Mouse (Mus musculus) lung, embryonic 16.5 days (tissue): Measurements from ENCODE around the gene Hist1h2af. TPM values are rescaled to one million over a fixed set of nuclear protein-coding genes. Genes with fewer than 3 reads are reported as not detected.
"Not testable (repeated sequence)": the region's sequence is repeated elsewhere in the genome, so short reads cannot be mapped to it uniquely, and the experiment has no call there.

Experiments used
- ATAC-seq: fragments of 200-750 bp; cut with Nextera tagmentation; 2 replicates; pipeline ENCODE4 v1.8.0; 2017; ENCODE audit warnings: low read depth, mild to moderate bottlenecking, moderate library complexity
- H3K27ac ChIP-seq: fragments of 300-500 bp; sonication (generic); 2 replicates; pipeline ENCODE4 v1.5.1; 2014; ENCODE audit warnings: mild to moderate bottlenecking, control low read depth, low read length
- H3K27me3 ChIP-seq: fragments of 300-500 bp; sonication (generic); 2 replicates; pipeline ENCODE4 v1.6.1; 2014; ENCODE audit warnings: low read depth, low read length, mixed read lengths; ENCODE audit not compliant: control insufficient read depth, insufficient read depth
- H3K36me3 ChIP-seq: fragments of 300-500 bp; sonication (generic); 2 replicates; pipeline ENCODE4 v1.6.1; 2014; ENCODE audit warnings: low read length; ENCODE audit not compliant: control insufficient read depth, insufficient read depth
- H3K4me1 ChIP-seq: fragments of 300-500 bp; sonication (generic); replicated peaks from 2 replicates; pipeline ENCODE4 v1.6.1; 2014; ENCODE audit warnings: low read length, mixed read lengths; ENCODE audit not compliant: control insufficient read depth, insufficient read depth
- H3K4me2 ChIP-seq: fragments of 300-500 bp; sonication (generic); 2 replicates; pipeline ENCODE4 v1.6.1; 2014; ENCODE audit warnings: low read depth, low read length, control low read depth
- H3K4me3 ChIP-seq: fragments of 300-500 bp; sonication (generic); 2 replicates; pipeline ENCODE4 v1.5.1; 2014; ENCODE audit warnings: mild to moderate bottlenecking, low read length, control low read depth
- H3K9ac ChIP-seq: fragments of 300-500 bp; sonication (generic); 2 replicates; pipeline ENCODE4 v1.6.1; 2014; ENCODE audit warnings: low read length, control low read depth
- H3K9me3 ChIP-seq: fragments of 300-500 bp; sonication (generic); 2 replicates; pipeline ENCODE4 v1.6.1; 2016; ENCODE audit warnings: low read length; ENCODE audit not compliant: control insufficient read depth
- WGBS: fragments of 180-500 bp; shearing (Covaris S2); extraction: QIAGEN DNeasy Blood & Tissue Kit; methylation state at CpG from one replicate; pipeline ENCODE4 v1.1.7; 2014; 5-methylcytosine and 5-hydroxymethylcytosine counted together
- polyA plus RNA-seq: library from polyadenylated mRNA; unstranded; fragments of >200 nt; fragmentation: Nextera tagmentation; extraction: Ambion mirVana; gene quantifications from 2 replicates; pipeline ENCODE4 v1.2.1, GENCODE M21; 2015

Hist1h2af gene
- polyA plus RNA-seq, 1 experiment from 2014 or later, result 8.0 TPM

DNA sequence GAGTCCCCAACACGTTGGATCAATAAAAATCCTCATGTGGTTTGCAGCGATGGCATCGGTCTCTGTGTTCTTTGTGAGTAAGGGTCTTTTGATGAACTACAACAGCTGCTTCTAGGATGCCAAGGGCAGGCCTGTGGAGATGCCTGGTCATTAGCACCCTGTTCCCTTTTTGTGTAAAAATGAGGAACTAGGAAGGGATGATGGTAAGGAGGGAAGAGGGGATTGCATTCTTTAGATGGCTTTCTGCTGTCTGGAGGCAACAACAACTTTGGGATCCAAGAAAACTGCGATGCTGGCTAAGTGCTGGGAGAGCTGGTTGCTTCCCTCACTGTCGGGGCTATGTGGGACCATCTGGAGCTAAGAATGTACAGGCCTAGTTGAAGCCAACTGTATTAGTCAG is 4.5 kb downstream of the Hist1h2af start:
- Histone ChIP-seq H3K9ac (no peak overlapping the region), H3K4me1 (peaks cover 12% of the 10 kb centered on the region), H3K4me3 (no peak overlapping the region), H3K9me3 (no peaks in the 10 kb centered on the region), H3K27ac (no peak overlapping the region), H3K4me2 (no peak overlapping the region), H3K27me3 (no peaks in the 10 kb centered on the region), H3K36me3 (no peaks in the 10 kb centered on the region)
- no peak for ATAC-seq
- 78% methylated on average over 5 of the region's 5 CpGs for WGBS

DNA sequence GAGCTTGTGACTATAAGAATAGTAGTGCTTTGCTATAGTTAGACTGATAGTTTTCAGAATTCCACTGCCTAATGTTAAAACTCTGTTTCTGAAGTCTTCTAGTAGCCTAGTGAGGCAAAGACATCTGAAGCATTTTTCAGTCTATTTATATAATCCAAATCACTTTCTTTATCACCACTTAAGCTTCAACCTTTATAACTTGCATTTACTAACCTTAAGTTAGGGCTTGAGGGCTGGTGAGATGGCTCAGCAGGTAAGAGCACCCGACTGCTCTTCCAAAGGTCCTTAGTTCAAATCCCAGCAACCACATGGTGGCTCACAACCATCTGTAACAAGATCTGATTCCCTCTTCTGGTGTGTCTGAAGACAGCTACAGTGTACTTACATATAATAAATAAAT is 6.1 kb downstream of the Hist1h2af start:
- WGBS, result 58% methylated on average over 1 of the region's 1 CpGs
- not testable (repeated sequence) for ATAC-seq

DNA sequence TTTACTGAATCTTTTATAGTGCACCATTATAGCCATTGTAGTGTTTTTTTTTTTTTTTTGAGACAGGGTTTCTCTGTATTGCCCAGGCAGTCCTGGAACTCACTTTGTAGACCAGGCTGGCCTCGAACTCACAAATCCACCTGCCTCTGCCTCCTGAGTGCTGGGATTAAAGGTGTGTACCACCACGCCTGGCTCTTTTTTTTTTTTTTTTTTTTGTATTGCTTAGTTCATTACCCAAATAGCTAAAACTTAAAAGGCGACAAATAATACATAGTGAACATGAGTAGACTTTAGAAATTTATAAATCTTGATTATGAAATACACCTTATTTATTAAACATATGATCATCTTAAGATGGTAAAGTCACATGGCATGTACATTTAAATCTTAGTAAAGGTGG is 7.8 kb downstream of the Hist1h2af start:
- Histone ChIP-seq H3K9me3 (no peaks in the 10 kb centered on the region), H3K27me3 (no peaks in the 10 kb centered on the region), H3K9ac (no peak overlapping the region), H3K27ac (no peak overlapping the region), H3K4me1 (peaks cover 9% of the 10 kb centered on the region), H3K36me3 (no peaks in the 10 kb centered on the region), H3K4me2 (no peak overlapping the region), H3K4me3 (no peak overlapping the region)
- 78% methylated on average over 3 of the region's 3 CpGs for WGBS
- no peak for ATAC-seq

More for the DNA sequence above, 6.1 kb downstream of the Hist1h2af start:
- not testable (repeated sequence) for H3K27me3 ChIP-seq, H3K9ac ChIP-seq, H3K36me3 ChIP-seq, H3K9me3 ChIP-seq, H3K4me2 ChIP-seq, H3K4me3 ChIP-seq, H3K27ac ChIP-seq
- peaks cover 12% of the 10 kb centered on the region for H3K4me1 ChIP-seq

DNA sequence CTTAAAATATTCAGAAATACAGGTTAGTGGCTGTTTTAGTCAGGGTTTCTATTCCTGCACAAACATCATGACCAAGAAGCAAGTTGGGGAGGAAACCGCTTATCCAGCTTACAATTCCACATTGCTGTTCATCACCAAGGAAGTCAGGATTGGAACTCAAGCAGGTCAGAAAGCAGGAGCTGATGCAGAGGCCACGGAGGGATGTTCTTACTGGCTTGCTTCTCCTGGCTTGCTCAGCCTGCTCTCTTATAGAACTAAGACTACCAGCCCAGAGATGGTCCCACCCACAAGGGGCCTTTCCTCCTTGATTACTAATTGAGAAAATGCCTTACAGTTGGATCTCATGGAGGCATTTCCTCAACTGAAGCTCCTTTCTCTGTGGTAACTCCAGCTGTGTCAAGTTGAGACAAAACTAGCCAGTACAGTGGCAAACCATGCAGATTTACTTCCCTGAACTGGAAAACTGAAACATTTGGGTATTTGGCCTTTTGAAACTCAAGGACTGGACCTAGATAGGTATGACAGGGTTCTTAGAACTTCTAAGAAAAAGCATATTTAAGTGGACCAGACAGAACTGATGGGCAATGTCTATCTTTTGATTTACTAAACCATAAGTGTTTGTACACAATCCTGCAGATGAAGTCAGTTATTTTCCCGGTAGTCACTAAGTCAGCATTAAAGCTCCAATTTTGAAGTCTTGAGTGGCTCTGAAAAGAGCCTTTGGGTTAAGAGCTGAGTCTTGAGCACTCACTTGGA is 8.7 kb downstream of the Hist1h2af start:
- H3K9ac ChIP-seq, result peak overlapping the region; percentile 70
- H3K4me3 ChIP-seq, result peak overlapping the region; percentile 54
- H3K27ac ChIP-seq, result peak overlapping the region; percentile 88
- H3K9me3 ChIP-seq, H3K36me3 ChIP-seq, ATAC-seq, H3K4me1 ChIP-seq, H3K27me3 ChIP-seq: not testable (repeated sequence)
- 3% methylated on average over 3 of the region's 3 CpGs for WGBS
- H3K4me2 ChIP-seq, result peak overlapping the region; percentile 67

DNA sequence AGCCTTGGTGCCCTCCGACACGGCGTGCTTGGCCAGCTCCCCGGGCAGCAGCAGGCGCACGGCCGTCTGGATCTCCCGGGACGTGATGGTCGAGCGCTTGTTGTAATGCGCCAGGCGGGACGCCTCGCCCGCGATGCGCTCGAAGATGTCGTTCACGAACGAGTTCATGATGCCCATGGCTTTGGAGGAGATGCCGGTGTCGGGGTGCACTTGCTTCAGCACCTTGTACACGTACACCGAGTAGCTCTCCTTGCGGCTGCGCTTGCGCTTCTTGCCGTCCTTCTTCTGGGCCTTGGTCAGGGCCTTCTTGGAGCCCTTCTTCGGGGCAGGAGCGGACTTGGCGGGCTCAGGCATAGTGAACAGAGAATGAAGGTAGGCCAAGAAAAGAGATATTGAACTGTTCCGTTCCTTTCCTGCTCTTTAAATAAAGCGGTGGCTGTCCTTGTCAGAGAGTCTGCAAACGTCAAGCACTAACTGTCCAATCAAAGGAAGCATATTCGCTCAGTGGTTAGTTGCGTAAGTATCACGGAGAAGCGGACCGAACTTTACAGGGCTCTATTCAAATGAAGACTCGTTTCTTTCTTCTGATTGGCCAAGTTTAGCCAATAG is 9.4 kb downstream of the Hist1h2af start, which contains the start of gene Hist1h2bh:
TSS of gene Hist1h2bh (minus strand) at position 394 of the 609 bp plus-strand sequence.
- not testable (repeated sequence) for H3K36me3 ChIP-seq, H3K27me3 ChIP-seq, H3K4me1 ChIP-seq, H3K9me3 ChIP-seq
- H3K4me2 ChIP-seq, result peak within 1 kb of the TSS; percentile 77
- WGBS, result under 1% methylated on average over 22 of the region's 42 CpGs
- peak; percentile 95 for ATAC-seq
- H3K4me3 ChIP-seq, result peak within 1 kb of the TSS; percentile 54
- H3K9ac ChIP-seq, result peak within 1 kb of the TSS; percentile 70
- H3K27ac ChIP-seq, result peak within 1 kb of the TSS; percentile 97

DNA sequence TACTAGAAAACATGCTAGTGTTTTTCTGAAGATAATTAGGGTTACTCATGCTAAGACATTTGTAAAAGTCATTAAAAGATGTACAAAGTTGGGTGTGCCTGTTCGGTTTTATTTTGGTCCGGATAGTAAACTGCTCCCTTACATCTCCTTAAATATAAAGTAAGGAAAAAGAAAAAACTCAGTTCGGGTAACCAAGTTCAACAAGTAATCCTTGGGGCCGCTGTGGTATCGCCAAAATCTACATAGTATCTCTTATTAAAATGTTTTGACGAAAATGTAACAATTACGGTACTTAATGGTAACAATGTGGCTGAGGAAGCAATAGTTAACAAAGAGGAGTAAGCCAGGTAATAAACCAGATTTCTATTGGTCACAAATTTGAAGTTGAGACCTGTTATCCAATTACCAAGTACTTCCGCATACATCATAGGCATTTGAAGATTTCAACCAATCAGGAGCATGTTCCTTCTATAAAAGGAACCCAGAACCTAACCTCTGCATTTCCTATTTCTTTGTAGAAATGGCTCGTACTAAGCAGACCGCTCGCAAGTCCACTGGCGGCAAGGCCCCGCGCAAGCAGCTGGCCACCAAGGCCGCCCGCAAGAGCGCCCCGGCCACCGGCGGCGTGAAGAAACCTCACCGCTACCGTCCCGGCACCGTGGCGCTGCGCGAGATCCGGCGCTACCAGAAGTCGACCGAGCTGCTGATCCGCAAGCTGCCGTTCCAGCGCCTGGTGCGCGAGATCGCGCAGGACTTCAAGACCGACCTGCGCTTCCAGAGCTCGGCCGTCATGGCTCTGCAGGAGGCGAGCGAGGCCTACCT is 10.5 kb downstream of the Hist1h2af start, which contains the start of gene Hist1h3f:
TSS of gene Hist1h3f (plus strand) at position 88 of the 822 bp plus-strand sequence.
- Histone ChIP-seq H3K9me3 (no peaks in the 10 kb centered on the region), H3K4me2 (peak within 1 kb of the TSS; percentile 77), H3K36me3 (no peaks in the 10 kb centered on the region), H3K27me3 (no peaks in the 10 kb centered on the region), H3K4me1 (no peaks in the 10 kb centered on the region), H3K9ac (peak within 1 kb of the TSS; percentile 70), H3K4me3 (peak within 1 kb of the TSS; percentile 54), H3K27ac (peak within 1 kb of the TSS; percentile 97)
- under 1% methylated on average over 22 of the region's 45 CpGs for WGBS
- peak; percentile 93 for ATAC-seq

DNA sequence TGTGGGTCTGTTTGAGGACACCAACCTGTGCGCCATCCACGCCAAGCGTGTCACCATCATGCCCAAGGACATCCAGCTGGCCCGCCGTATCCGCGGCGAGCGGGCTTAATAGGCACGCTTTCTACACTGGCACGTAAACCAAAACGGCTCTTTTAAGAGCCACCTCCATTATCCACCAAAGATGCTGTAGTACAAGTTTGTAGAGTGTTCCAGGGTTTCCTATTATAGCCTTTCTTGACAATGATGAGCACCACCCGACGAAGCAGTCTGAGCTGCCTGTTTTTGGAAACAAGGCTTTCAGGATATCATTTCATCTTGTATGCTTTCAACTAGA is 11.0 kb downstream of the Hist1h2af start:
- Histone ChIP-seq H3K4me2 (peak overlapping the region; percentile 43), H3K4me3 (peak overlapping the region; percentile 52), H3K9ac (peak overlapping the region; percentile 63), H3K27ac (peak overlapping the region; percentile 90; the same call in 1 of the 2 replicates)
- H3K9me3 ChIP-seq, ATAC-seq, H3K36me3 ChIP-seq, H3K27me3 ChIP-seq, H3K4me1 ChIP-seq: not testable (repeated sequence)
- WGBS, result 0% methylated on average over 12 of the region's 14 CpGs

DNA sequence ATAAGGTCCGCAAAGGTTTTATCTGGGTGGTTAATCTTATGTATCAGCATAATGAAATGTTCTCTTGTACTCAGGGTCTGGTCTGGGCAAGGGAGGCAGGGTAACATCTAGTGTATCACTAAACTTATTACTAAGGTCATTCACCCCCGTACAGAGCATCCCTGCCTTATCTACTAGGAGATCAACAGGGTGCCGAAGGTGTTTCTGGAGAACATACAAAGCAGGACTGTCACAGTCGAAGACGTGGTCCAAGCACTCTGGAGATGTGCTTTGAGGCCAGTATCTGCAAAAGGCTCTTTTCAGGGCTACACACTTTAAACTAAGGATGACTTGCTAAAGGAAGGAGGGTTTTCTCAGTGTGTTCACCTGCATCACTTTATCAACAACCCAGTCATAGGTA is 13.0 kb downstream of the Hist1h2af start:
- 52% methylated on average over 5 of the region's 5 CpGs for WGBS
- Histone ChIP-seq H3K9me3 (no peaks in the 10 kb centered on the region), H3K9ac (no peak overlapping the region), H3K27ac (no peak overlapping the region), H3K4me3 (no peak overlapping the region), H3K27me3 (no peaks in the 10 kb centered on the region), H3K4me1 (peaks cover 5% of the 10 kb centered on the region; the same call in 1 of the 2 replicates), H3K36me3 (no peaks in the 10 kb centered on the region), H3K4me2 (no peak overlapping the region)
- no peak for ATAC-seq

DNA sequence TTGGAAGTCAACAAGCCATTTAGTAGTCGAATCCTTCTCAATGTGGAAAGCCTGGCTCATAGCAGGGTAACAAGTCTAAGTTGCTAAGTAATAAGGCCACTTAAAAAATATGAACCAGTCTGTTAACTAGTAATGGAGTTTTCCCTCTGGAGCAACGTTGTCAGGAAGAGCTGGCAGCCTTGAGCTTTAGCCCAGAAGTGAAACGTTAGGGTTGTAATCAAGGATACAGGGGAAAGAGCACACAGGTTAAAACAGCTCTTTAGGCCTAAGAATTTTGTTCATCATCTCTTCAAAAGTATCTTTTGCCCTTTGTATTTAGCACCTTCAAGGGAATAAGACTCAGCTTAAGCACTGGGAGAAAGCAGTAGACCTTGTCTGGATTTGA is 17.0 kb downstream of the Hist1h2af start:
- Histone ChIP-seq H3K27me3 (no peaks in the 10 kb centered on the region), H3K9me3 (no peaks in the 10 kb centered on the region), H3K27ac (peak overlapping the region; percentile 88), H3K4me2 (peak overlapping the region; percentile 64), H3K4me3 (peak overlapping the region; percentile 53), H3K9ac (peak overlapping the region; percentile 71), H3K4me1 (peaks cover 12% of the 10 kb centered on the region), H3K36me3 (no peaks in the 10 kb centered on the region)
- WGBS, result 6% methylated on average over 3 of the region's 3 CpGs
- ATAC-seq, result no peak
